Mouse (Mus musculus) thymus, adult 2 months (tissue): ENCODE measurements around the gene Kat6b. TPM values are rescaled to one million over a fixed set of nuclear protein-coding genes. Genes with fewer than 3 reads are reported as not detected.

ENCODE experiments used
- DNase-seq: peaks from one replicate; pipeline ENCODE4 v3.0.0; 2021
- H3K27ac ChIP-seq: fragments of 200-500 bp; 2 replicates; pipeline ENCODE4 v1.5.1; 2012; ENCODE audit warnings: low read length, control low read depth; ENCODE audit not compliant: control insufficient read depth, insufficient read depth
- H3K27me3 ChIP-seq: fragments of 200-500 bp; 2 replicates; pipeline ENCODE4 v1.6.1; 2012; ENCODE audit warnings: mild to moderate bottlenecking, low read length, moderate library complexity, mixed read lengths; ENCODE audit not compliant: control insufficient read depth, insufficient read depth
- H3K36me3 ChIP-seq: fragments of 200-500 bp; 2 replicates; pipeline ENCODE4 v1.6.1; 2012; ENCODE audit warnings: mild to moderate bottlenecking, low read length, moderate library complexity; ENCODE audit not compliant: control insufficient read depth, insufficient read depth
- H3K4me1 ChIP-seq: fragments of 200-500 bp; replicated peaks from 2 replicates; pipeline ENCODE4 v1.6.1; 2012; ENCODE audit warnings: low read length; ENCODE audit not compliant: control insufficient read depth, insufficient read depth
- H3K4me3 ChIP-seq: fragments of 200-500 bp; 2 replicates; pipeline ENCODE4 v1.5.1; 2012; ENCODE audit warnings: mild to moderate bottlenecking, low read length, control low read depth, moderate library complexity; ENCODE audit not compliant: control insufficient read depth, insufficient read depth
- CTCF ChIP-seq: fragments of 200-500 bp; IDR thresholded peaks from 2 replicates; pipeline ENCODE4 v1.5.1; 2012; ENCODE audit warnings: mild to moderate bottlenecking, control low read depth, low read length, moderate library complexity, borderline replicate concordance; ENCODE audit not compliant: control insufficient read depth, poor library complexity, insufficient read depth; ENCODE audit errors: extremely low read depth
- POLR2A ChIP-seq: fragments of 200-500 bp; IDR thresholded peaks from 2 replicates; pipeline ENCODE4 v1.6.1; 2012; ENCODE audit warnings: mild to moderate bottlenecking, low read length, control low read depth, moderate library complexity; ENCODE audit not compliant: control insufficient read depth, poor library complexity, insufficient read depth; ENCODE audit errors: extremely low read depth
- WGBS: fragments of 180-500 bp; shearing (Covaris S2); methylation state at CpG from one replicate; pipeline ENCODE4 v1.1.7; 2018; 5-methylcytosine and 5-hydroxymethylcytosine counted together
- polyA plus RNA-seq: library from polyadenylated mRNA; depleted of rRNA; stranded (reverse); fragments of >200 nt; gene quantifications from 2 replicates; pipeline ENCODE4 v1.2.3, GENCODE M21; 2012

Gene Kat6b
- polyA plus RNA-seq, 1 experiment, result 16.6 TPM

DNA sequence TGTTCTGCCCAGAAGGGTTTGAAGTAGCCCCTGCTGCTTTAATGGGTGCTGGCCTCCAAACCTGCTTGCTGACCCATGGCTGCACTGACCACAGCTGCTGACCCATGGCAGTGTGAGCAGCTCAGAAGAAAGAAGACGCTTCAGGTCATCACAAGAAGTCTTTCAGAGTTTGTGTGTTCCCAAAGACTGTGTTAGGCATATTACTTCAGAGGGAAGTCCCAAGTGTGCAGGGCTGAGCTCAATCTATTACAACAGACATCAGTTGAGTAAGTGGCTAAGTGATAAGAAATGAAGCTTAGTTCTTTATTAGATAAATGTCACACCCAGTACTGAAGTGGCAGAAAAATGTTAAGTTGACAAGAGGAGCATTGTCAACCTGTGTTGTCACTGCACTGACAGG is 119.4 kb downstream of the Kat6b start:
- H3K4me1 ChIP-seq, result no peaks in the 10 kb centered on the region
- no peak overlapping the region for H3K4me3 ChIP-seq
- H3K36me3 ChIP-seq, result no peaks in the 10 kb centered on the region
- 100% methylated on average over 1 of the region's 1 CpGs for WGBS
- DNase-seq, result no peak
- H3K27ac ChIP-seq, result no peak overlapping the region
- no peak for TF ChIP-seq CTCF
- no peaks in the 10 kb centered on the region for H3K27me3 ChIP-seq

DNA sequence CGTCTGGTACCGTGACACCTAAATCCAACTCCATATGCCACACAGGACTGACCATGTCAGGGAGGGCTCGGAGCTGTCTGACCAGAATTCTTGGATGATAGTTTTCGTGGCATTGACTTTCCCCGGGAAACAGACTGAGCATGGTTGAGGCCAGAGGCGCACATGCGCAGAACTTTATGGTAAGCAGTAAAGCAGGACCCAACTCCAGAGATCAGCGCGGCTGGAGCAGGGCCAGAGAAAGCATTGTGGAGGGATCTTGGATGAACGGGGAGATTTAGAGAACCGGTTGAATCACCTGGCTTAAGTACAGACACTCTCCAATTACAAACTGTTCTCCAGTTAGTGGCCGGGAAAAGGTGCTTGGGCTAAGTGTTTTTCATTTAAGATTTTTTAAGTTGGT is 120.9 kb downstream of the Kat6b start:
- no peaks in the 10 kb centered on the region for H3K36me3 ChIP-seq
- no peak for DNase-seq
- no peaks in the 10 kb centered on the region for H3K4me1 ChIP-seq
- 97% methylated on average over 12 of the region's 12 CpGs for WGBS
- H3K4me3 ChIP-seq, result no peak overlapping the region
- no peaks in the 10 kb centered on the region for H3K27me3 ChIP-seq
- TF ChIP-seq POLR2A, result no peak
- no peak for TF ChIP-seq CTCF
- H3K27ac ChIP-seq, result no peak overlapping the region

DNA sequence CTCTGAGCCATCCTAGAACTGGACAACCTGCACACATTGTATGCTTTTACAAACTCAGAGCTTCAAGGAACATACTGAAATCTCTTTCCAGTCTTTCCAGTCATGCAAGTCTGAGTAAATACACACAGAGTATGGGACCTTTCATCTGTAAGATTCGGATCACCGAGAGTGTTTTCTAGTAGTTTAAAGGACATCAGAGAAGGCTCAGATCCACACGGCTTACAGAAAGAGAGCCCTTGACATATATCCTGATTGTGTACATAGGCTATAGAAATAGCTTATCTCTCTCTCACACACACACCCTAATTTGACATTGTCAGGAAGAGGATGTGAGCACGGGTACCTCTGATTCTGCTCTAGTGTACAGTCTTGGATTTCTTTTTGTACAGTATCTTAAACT is 121.7 kb downstream of the Kat6b start:
- Histone ChIP-seq H3K27ac (no peak overlapping the region), H3K4me1 (no peaks in the 10 kb centered on the region), H3K27me3 (no peaks in the 10 kb centered on the region), H3K4me3 (no peak overlapping the region), H3K36me3 (no peaks in the 10 kb centered on the region)
- 85% methylated on average over 4 of the region's 4 CpGs for WGBS
- TF ChIP-seq POLR2A (no peak), CTCF (no peak)
- DNase-seq, result no peak

DNA sequence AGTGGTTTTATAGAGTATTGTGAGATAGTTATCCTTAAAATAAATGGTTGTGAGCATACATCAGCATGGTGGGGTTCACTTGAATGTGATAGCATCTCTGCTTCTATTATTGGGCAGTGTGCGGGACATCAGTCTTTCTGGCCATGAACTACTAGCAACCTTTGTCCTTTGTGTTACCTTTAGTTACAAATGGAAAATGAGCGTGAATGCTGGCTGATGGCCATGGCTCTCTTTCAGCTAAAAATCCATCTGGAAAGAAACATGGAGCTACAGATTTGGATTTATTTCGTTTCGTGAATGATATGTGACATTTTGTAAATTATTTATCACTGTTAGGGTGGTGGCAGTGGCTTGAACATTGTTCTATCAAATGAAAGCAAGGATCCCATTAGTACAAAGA is 126.5 kb downstream of the Kat6b start:
- H3K4me1 ChIP-seq, result no peaks in the 10 kb centered on the region

DNA sequence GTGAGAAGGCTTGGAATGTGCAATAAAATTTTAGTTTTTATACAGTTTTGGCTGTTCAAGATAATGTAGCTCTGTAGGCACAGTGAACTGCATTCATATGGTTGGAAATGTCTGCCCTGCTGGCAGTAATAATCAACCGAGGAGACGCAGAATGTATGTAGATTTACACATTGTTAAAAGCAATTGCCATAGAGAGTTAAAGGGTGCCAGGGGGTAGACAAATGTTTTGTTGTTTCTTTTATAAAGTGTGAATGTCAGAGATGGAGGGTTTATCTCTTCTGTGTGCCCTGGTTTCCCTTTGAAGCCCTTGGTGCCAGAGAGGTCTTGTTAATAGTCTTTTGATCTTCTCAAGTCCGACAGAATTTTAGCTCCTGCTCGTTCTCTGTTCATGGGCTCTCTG is 127.7 kb downstream of the Kat6b start:
- TF ChIP-seq CTCF, result no peak
- TF ChIP-seq POLR2A, result no peak
- 91% methylated on average over 4 of the region's 4 CpGs for WGBS

More for the DNA sequence above, 126.5 kb downstream of the Kat6b start:
- WGBS, result 94% methylated on average over 4 of the region's 4 CpGs
- TF ChIP-seq CTCF (no peak), POLR2A (no peak)
- no peak for DNase-seq
- Histone ChIP-seq H3K27ac (no peak overlapping the region), H3K36me3 (peaks cover 7% of the 10 kb centered on the region), H3K4me3 (no peak overlapping the region), H3K27me3 (no peaks in the 10 kb centered on the region)

DNA sequence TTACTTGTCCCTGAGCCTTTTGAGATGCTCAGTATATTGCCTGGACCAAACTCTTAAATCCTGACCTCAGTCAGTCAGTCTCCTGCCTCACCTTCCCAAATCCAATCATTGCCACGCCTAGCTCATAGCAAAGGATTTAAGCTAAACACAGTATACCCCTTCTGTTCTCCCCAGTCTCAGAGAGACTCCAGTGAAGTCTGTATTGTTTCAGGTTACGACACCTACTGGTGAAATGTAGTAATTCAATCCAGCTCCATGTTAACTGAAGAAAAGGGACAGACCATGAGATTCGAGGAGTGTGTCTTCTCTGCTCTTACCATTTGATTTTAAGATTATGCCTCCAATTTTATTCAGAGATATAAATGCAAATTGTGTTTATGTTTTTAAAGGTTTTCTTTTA is 129.0 kb downstream of the Kat6b start:
- TF ChIP-seq CTCF (no peak), POLR2A (no peak)

More for the DNA sequence above, 127.7 kb downstream of the Kat6b start:
- Histone ChIP-seq H3K27me3 (no peaks in the 10 kb centered on the region), H3K4me1 (no peaks in the 10 kb centered on the region), H3K36me3 (peaks cover 7% of the 10 kb centered on the region), H3K4me3 (no peak overlapping the region), H3K27ac (no peak overlapping the region)
- no peak for DNase-seq

DNA sequence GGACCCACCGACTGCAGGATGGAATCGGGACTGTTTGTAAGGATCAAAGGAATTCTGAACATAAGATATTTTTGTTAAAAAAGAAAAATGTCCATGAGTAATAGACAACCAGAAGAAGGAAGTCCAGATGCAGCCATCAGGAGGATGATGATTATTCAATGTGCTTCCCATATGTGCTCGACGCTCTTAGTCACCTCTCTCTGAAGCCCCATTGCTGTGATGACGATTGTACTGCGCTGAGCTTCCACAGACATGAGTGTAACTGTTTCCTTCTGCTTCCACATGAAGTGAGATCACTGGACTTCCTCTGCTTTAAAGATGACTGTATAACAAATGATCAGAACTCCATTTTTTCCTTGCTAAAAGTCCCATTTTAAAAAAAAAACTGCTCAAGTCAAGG is 131.8 kb downstream of the Kat6b start:
- H3K4me3 ChIP-seq, result no peak overlapping the region
- no peak for TF ChIP-seq CTCF
- TF ChIP-seq POLR2A, result no peak
- H3K27ac ChIP-seq, result no peak overlapping the region
- H3K27me3 ChIP-seq, result no peaks in the 10 kb centered on the region
- DNase-seq, result no peak
- H3K36me3 ChIP-seq, result peaks cover 7% of the 10 kb centered on the region
- H3K4me1 ChIP-seq, result no peaks in the 10 kb centered on the region; the same call in 1 of the 2 replicates
- WGBS, result 94% methylated on average over 6 of the region's 6 CpGs

More for the DNA sequence above, 129.0 kb downstream of the Kat6b start:
- 27% methylated on average over 3 of the region's 3 CpGs for WGBS
- peak; percentile 33 for DNase-seq
- H3K36me3 ChIP-seq, result peaks cover 7% of the 10 kb centered on the region
- H3K27me3 ChIP-seq, result no peaks in the 10 kb centered on the region
- no peaks in the 10 kb centered on the region for H3K4me1 ChIP-seq
- H3K27ac ChIP-seq, result no peak overlapping the region
- no peak overlapping the region for H3K4me3 ChIP-seq
